Mouse (Mus musculus): ENCODE data around the gene Rubcn. TPM values are rescaled to one million over a fixed set of nuclear protein-coding genes. Genes with fewer than 3 reads are reported as not detected.

Rubcn gene
- total RNA-seq, 2 experiments from 2014 or later: 24.1 to 35.3 TPM

Other genes starting within 250 kb of the Rubcn start
- gene Tnk2, start 233.9 kb downstream of the Rubcn start, total RNA-seq (2021): 10 to 100 TPM; 45.1 to 85.2 TPM
- gene Muc4, start 141.9 kb downstream of the Rubcn start, total RNA-seq (2021): under 1 TPM; 0.12 to 0.27 TPM
- gene Muc20, start 80.3 kb downstream of the Rubcn start, total RNA-seq (2021): under 1 TPM; 0.21 to 0.33 TPM
- not detected for gene Smbd1, start 67.3 kb downstream of the Rubcn start, total RNA-seq (2021)
- 100 to 1,000 TPM; 105 to 114 TPM for gene Fyttd1, start 266 bp downstream of the Rubcn start, total RNA-seq (2021)
- gene Lrch3, start 36.3 kb upstream of the Rubcn start, total RNA-seq (2021): 10 to 100 TPM; 30.4 to 43.1 TPM
- gene Iqcg, start 178.5 kb upstream of the Rubcn start, total RNA-seq (2021): 1 to 10 TPM; 2.4 to 3.1 TPM
- 100 to 1,000 TPM; 635 to 640 TPM for gene Rpl35a, start 178.7 kb upstream of the Rubcn start, total RNA-seq (2021)
- 1 to 10 TPM; 5.5 to 9.9 TPM for gene Lmln, start 184.8 kb upstream of the Rubcn start, total RNA-seq (2021)